Mouse (Mus musculus) liver, adult 2 months (tissue): ENCODE measurements around the gene Myadm. TPM values are rescaled to one million over a fixed set of nuclear protein-coding genes. Genes with fewer than 3 reads are reported as not detected.

Experiments used
- DNase-seq: peaks from one replicate; pipeline ENCODE4 v3.0.0-alpha.2; 2011; ENCODE audit warnings: low read depth, low spot score; ENCODE audit errors: extremely low read depth
- H3K27ac ChIP-seq: fragments of 200-500 bp; replicated peaks from 2 replicates; pipeline ENCODE4 v1.5.1; 2012; ENCODE audit warnings: low read depth, mild to moderate bottlenecking, control low read depth, inconsistent platforms, low read length; ENCODE audit not compliant: insufficient read depth
- H3K27me3 ChIP-seq: fragments of 200-500 bp; 2 replicates; pipeline ENCODE4 v1.6.1; 2012; ENCODE audit warnings: mild to moderate bottlenecking, moderate library complexity, low read length, inconsistent platforms; ENCODE audit not compliant: control insufficient read depth, insufficient read depth
- H3K36me3 ChIP-seq: fragments of 200-500 bp; 2 replicates; pipeline ENCODE4 v1.6.1; 2012; ENCODE audit warnings: low read length, inconsistent platforms; ENCODE audit not compliant: control insufficient read depth, insufficient read depth
- H3K4me1 ChIP-seq: fragments of 200-500 bp; 2 replicates; pipeline ENCODE4 v1.6.1; 2011; ENCODE audit warnings: low read length; ENCODE audit not compliant: control insufficient read depth, insufficient read depth
- H3K4me3 ChIP-seq: fragments of 200-500 bp; 2 replicates; pipeline ENCODE4 v1.5.1; 2011; ENCODE audit warnings: low read depth, mild to moderate bottlenecking, control low read depth, low read length, moderate library complexity; ENCODE audit not compliant: insufficient read depth
- H3K79me2 ChIP-seq: fragments of 200-500 bp; 2 replicates; pipeline ENCODE4 v1.6.1; 2012; ENCODE audit warnings: inconsistent platforms, mild to moderate bottlenecking, low read length, moderate library complexity; ENCODE audit not compliant: control insufficient read depth, insufficient read depth
- H3K9ac ChIP-seq: fragments of 200-500 bp; 2 replicates; pipeline ENCODE4 v1.6.1; 2012; ENCODE audit warnings: low read depth, mild to moderate bottlenecking, control low read depth, inconsistent platforms, low read length
- CTCF ChIP-seq: fragments of 200-500 bp; IDR thresholded peaks from 2 replicates; pipeline ENCODE4 v1.5.1; 2011; ENCODE audit warnings: low read depth, low read length, control low read depth
- POLR2A ChIP-seq: fragments of 200-500 bp; IDR thresholded peaks from 2 replicates; pipeline ENCODE4 v1.6.1; 2011; ENCODE audit warnings: low read length, control low read depth; ENCODE audit not compliant: insufficient read depth; ENCODE audit errors: extremely low read depth
- WGBS: fragments of 180-500 bp; shearing (Covaris S2); methylation state at CpG from one replicate; pipeline ENCODE4 v1.1.7; 2018; 5-methylcytosine and 5-hydroxymethylcytosine counted together
- polyA plus RNA-seq: library from polyadenylated mRNA; depleted of rRNA; stranded (reverse); fragments of >200 nt; gene quantifications from 2 replicates; pipeline ENCODE4 v1.2.3, GENCODE M21; 2012
- total RNA-seq: library from RNA; depleted of rRNA; stranded (reverse); fragments of >200 nt; gene quantifications from 2 replicates; pipeline ENCODE4 v1.2.3, GENCODE M21; 2014

The Myadm gene
- total and polyA plus RNA-seq, 2 experiments = 6.6 to 63.0 TPM

DNA sequence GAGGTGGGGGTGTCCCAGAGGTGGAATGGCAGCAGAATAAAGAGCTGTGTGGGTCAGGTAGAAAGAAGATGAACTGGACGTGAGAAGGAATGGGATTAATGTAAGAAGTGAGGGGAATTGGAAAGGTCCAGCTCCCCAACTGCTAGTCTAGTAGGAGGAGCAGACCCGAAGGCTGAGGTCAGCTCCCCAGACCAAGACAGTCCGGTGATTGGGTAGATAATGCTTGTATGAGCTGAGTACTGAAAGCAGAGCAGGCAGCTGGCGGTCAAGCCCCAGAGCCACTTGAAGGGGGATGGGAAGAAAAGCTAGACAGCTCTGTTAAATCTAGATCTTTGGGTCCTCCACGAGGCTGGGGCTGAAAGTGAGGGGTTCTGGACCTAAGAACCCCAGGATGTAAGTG, 44.7 kb downstream of the Myadm start:
- Histone ChIP-seq H3K36me3 (no peaks in the 10 kb centered on the region), H3K79me2 (no peaks in the 10 kb centered on the region), H3K4me3 (no peak overlapping the region), H3K27ac (no peak overlapping the region), H3K27me3 (no peaks in the 10 kb centered on the region; the same call in 1 of the 2 replicates), H3K4me1 (peaks cover 5% of the 10 kb centered on the region; the same call in 1 of the 2 replicates), H3K9ac (no peak overlapping the region)
- DNase-seq = no peak
- WGBS = 38% methylated on average over 5 of the region's 5 CpGs
- TF ChIP-seq CTCF = no peak
- no peak for TF ChIP-seq POLR2A

DNA sequence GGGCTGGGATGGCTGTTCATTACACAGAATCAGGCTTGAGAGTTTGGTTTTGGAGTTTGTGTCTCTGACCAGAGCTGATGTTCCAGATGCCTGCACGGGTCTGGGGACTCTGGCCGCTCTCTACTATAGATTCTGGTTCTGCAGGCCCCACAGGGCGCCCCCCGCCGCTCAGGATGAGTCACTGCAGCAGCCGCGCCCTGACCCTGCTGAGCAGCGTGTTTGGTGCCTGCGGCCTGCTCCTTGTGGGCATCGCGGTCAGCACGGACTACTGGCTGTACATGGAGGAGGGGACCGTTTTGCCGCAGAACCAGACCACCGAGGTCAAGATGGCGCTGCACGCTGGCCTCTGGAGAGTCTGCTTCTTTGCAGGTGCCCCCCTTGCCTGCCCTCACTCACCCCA, 47.5 kb downstream of the Myadm start:
- Histone ChIP-seq H3K27ac (no peak overlapping the region), H3K4me1 (no peaks in the 10 kb centered on the region), H3K79me2 (no peaks in the 10 kb centered on the region), H3K36me3 (no peaks in the 10 kb centered on the region), H3K27me3 (no peaks in the 10 kb centered on the region; the same call in 1 of the 2 replicates), H3K4me3 (no peak overlapping the region), H3K9ac (no peak overlapping the region)
- DNase-seq = no peak
- 59% methylated on average over 17 of the region's 17 CpGs for WGBS
- TF ChIP-seq CTCF (no peak), POLR2A (no peak)

DNA sequence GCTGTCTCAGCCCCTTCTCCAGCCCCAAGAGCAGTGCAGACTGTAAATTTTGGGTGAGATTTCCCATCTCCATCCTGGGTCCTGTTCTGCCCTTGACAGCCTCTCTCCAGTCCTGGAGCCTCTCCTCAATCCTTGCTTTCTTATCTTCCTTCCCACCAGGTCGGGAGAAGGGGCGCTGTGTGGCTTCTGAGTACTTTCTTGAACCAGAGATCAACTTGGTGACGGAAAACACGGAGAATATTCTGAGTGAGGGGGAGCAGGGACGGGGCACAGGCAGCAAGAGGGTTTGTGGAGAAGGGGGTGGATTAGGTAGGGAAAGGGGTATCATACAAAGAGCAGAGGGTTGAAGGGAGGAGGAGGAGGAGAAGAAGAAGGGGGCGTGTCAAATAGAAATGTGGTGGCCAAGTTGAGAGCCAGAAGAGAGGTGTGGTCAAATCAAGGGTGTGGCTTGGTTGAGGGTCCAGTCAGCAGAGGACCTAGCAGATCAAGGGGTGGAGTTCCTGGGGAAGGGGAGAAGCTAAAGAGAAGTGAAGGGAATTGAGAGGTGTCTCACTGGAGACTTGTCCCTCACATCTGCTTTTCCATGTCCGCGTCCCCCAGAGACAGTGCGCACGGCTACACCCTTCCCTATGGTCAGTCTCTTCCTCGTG, 49.5 kb downstream of the Myadm start:
- no peak for DNase-seq
- Histone ChIP-seq H3K27ac (no peak overlapping the region), H3K9ac (no peak overlapping the region), H3K79me2 (no peaks in the 10 kb centered on the region), H3K4me1 (no peaks in the 10 kb centered on the region), H3K4me3 (no peak overlapping the region), H3K36me3 (no peaks in the 10 kb centered on the region), H3K27me3 (no peaks in the 10 kb centered on the region)
- no peak for TF ChIP-seq CTCF
- no peak for TF ChIP-seq POLR2A
- 71% methylated on average over 11 of the region's 11 CpGs for WGBS

DNA sequence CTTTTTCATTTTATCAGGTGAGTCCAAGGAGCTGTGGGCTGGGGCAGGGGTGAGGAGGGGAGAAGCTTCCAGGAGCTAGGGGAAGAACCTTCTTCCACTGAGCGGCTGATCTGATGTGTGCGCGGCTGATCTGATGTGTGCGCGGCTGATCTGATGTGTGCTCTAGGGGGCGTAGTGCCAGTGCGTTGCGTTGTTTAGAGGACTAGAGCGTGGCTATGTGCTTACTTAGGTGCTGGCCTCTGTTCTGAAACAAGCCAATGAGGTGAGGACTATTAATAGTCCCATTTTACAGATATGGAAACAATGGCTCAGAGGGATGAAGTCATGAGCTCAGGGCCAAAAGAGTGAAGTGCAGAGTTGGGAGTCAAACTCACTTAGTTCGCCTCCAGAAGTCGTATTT, 50.1 kb downstream of the Myadm start:
- no peaks in the 10 kb centered on the region for H3K36me3 ChIP-seq
- no peak overlapping the region for H3K4me3 ChIP-seq
- H3K27me3 ChIP-seq = no peaks in the 10 kb centered on the region
- WGBS = 80% methylated on average over 11 of the region's 11 CpGs
- no peaks in the 10 kb centered on the region for H3K4me1 ChIP-seq
- H3K9ac ChIP-seq = no peak overlapping the region
- no peak for DNase-seq
- H3K79me2 ChIP-seq = no peaks in the 10 kb centered on the region
- TF ChIP-seq POLR2A (no peak), CTCF (no peak)
- no peak overlapping the region for H3K27ac ChIP-seq

DNA sequence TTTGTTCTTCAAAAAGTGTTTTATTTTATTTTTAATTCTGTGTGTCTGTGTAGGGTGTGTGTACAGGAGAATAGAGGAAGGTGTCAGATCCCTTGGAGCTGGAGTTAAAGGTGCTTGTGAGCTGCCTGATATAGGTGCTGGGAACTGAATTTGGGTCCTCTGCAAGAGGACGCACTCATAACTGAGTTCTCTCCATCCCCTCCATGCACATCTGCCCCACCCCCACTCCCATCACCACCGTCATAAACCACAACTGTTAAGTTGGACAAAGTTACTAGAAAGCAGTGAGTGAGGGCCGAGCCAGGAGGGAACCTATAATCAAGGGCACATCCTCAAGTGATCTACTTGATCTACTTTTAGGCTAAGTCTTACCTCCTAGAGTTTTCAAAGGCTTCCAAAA, 55.0 kb downstream of the Myadm start:
- no peak for TF ChIP-seq CTCF
- no peak for TF ChIP-seq POLR2A
- H3K4me3 ChIP-seq = no peak overlapping the region
- no peaks in the 10 kb centered on the region for H3K27me3 ChIP-seq
- DNase-seq = no peak
- no peak overlapping the region for H3K9ac ChIP-seq
- H3K36me3 ChIP-seq = no peaks in the 10 kb centered on the region
- H3K4me1 ChIP-seq = no peaks in the 10 kb centered on the region
- no peaks in the 10 kb centered on the region for H3K79me2 ChIP-seq
- 90% methylated on average over 3 of the region's 3 CpGs for WGBS
- H3K27ac ChIP-seq = no peak overlapping the region

DNA sequence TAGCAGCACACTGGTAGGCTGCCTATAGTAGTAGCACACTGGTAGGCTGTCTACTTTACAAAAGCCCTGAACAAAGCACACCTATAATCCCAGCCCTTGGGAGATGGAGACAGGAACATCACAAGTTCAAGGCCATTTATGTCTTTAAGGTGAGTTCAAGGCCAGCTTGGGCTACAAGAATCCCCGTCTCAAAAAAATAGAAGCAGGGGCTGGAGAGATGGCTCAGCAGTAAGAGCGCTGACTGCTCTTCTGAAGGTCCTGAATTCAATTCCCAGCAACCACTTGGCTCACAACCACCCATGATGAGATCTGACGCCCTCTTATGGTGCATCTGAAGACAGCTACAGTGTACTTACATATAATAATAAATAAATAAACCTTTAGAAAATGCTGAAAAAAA, 56.4 kb downstream of the Myadm start:
- Histone ChIP-seq H3K36me3 (no peaks in the 10 kb centered on the region), H3K4me3 (no peak overlapping the region), H3K27ac (no peak overlapping the region), H3K27me3 (no peaks in the 10 kb centered on the region), H3K9ac (no peak overlapping the region), H3K79me2 (no peaks in the 10 kb centered on the region), H3K4me1 (no peaks in the 10 kb centered on the region)
- no peak for TF ChIP-seq CTCF
- no peak for TF ChIP-seq POLR2A
- 92% methylated on average over 3 of the region's 3 CpGs for WGBS
- no peak for DNase-seq
